Mouse (Mus musculus): ENCODE results near the gene Rnf115.

The Rnf115 gene

DNA sequence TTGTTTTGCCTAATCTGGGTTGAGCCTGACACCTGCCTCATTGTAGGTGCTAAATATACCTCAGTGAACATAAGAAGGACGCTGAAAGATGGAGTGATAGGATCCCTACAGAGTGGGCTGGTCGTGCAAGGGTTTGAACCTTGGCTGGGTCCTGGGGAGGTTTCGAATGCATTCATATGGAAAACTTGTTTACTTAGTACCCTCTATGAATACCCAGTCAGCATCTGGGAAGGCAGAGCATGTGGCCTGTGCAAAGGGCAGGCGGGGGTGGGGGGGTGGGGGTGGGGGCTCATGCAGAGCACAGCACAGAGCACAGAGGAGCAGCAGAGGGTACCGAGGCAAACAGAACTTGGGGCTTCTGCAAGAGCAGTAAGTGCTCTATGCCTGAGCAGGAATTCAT is 105.5 kb downstream of the Rnf115 start:
- no peak for DNase-seq (ENCODE audit: low spot score in 2 of 2)

DNA sequence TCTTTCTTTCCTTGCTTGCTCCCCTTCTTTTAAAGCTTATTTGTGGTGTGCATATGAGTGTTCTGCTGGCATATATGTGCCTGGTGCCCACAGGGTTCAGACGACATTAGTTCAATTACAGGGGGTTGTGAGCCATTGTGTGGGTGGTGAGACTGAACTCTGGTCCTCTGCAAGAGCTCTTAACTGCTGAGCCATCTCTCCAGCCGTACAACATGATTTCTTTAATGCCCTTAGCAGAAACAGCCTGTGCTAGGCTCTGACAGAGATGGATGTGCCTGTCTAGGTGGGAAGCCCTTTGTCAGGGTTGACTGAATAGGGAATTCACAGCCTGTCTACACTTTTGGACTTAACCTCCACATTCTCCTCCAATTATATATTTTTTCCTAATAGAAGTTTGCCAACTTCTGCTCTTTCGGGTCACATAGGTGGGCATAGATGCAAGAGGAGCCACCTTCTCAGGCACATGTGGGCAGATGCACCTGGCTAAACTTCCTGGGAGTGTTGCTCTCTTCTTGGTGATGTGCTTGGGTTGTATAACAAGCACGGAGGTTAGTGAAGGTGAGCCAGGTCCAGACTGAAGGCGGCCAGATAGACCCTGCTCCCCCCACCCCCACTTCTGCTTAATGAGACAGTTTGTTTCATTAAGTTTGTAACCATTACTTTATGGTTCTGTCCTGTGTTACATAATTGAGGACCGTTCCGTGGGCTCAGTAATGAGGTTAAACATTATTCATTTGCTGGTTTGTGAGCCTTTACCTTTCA is 107.3 kb downstream of the Rnf115 start:
- no peak for DNase-seq (ENCODE audit: low spot score in 2 of 2)

DNA sequence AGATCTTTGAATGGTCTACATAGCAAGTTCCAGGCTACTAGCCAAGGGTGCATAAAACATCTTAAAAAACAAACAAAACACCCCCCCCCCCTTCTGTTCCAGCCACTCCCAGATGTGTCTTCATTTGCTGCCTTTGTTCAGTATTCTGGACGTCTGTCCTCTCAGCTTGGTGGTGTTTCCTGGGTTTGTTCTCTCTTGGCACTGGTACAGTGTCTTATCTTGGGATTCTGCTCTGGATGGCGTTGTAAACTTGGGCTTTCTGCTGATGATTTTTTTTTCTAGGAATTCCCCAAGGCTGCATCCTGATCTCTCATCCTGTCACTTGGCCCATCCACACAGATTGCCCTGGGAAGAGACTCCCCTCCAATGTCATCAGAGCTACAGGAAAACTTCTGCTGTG is 109.0 kb downstream of the Rnf115 start:
- DNase-seq (ENCODE audit: low spot score in 2 of 2) = no peak

DNA sequence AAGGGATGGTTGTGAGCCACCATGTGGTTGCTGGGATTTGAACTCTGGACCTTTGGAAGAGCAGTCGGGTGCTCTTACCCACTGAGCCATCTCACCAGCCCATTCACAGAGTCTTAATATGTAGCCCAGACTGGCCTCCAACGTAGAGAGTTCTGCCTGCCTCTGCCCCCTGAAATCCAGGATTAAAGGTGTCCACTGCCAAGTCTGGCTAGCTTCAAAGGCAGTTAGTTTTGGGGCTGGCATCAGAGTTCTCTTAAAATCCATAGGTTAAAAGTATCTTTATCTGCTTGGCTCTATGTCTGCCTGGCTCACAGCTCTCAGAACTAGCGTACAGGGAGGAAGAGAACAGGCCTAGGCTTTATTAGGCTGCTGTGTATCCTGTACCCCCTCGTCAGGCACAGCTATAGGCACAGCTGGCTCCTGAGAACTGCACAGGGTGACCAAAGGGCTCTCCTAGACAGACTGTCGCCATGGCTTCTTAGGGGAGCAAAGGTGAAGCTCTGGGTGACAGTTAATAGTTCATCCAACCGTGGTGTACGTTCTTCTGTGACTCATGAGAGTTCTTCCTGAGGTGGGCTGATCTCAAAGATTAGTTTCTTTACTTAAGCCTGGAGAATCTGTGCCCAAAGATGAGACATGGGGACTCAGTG is 111.7 kb downstream of the Rnf115 start:
- no peak for DNase-seq (ENCODE audit: low spot score in 2 of 2)

Data from right cerebral cortex, postnatal 36 days (tissue).